Mouse (Mus musculus) liver, embryonic 14.5 days (tissue): Measurements from ENCODE around the gene Sdhc.
"Not testable (repeated sequence)": the region's sequence is repeated elsewhere in the genome, so short reads cannot be mapped to it uniquely, and the experiment has no call there.

Experiments
- CTCF ChIP-seq: IDR thresholded peaks from 2 replicates; pipeline ENCODE4 v1.5.1; 2016; ENCODE audit warnings: antibody characterized with exemption, low read depth, control low read depth
- EP300 ChIP-seq: IDR thresholded peaks from 2 replicates; pipeline ENCODE4 v1.6.1; 2016; ENCODE audit warnings: antibody characterized with exemption, low read depth

DNA sequence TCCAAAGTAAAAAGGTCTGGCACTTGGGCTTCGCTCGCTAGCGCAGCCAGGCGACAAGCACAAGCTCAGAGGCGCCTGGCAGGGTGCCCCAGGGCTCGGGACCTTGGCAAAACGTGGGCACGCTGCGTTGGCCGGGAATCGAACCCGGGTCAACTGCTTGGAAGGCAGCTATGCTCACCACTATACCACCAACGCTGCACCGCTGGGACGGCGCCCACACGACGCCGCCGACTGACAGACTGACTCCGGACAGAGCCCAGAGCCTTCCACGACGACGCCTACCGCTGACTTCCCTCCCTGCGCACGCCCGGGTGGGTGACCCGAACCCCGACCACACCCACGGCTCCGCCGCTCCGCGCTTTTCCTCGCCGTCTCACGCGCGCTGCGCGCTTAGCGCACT lies 70.6 kb downstream of the Sdhc start:
- not testable (repeated sequence) for TF ChIP-seq CTCF, EP300
